Mouse (Mus musculus) lung, embryonic 14.5 days (tissue): ENCODE data around the gene Rhd. TPM values are rescaled to one million over a fixed set of nuclear protein-coding genes. Genes with fewer than 3 reads are reported as not detected.
A peak's percentile ranks its signal among the peaks of the same experiment; 100 is the strongest.
"Not testable (repeated sequence)": the region's sequence is repeated elsewhere in the genome, so short reads cannot be mapped to it uniquely, and the experiment has no call there.

ENCODE experiments used
- ATAC-seq: fragments of 200-750 bp; cut with Nextera tagmentation; 2 replicates; pipeline ENCODE4 v1.8.0; 2017; ENCODE audit warnings: mild to moderate bottlenecking, moderate TSS enrichment, moderate library complexity; ENCODE audit not compliant: insufficient read depth
- DNase-seq: peaks from one replicate; pipeline ENCODE4 v3.0.0-alpha.2; 2015
- H3K27ac ChIP-seq: fragments of 300-500 bp; sonication (generic); 2 replicates; pipeline ENCODE4 v1.5.1; 2014; ENCODE audit warnings: low read depth, mild to moderate bottlenecking, moderate library complexity
- H3K27me3 ChIP-seq: fragments of 300-500 bp; sonication (generic); 2 replicates; pipeline ENCODE4 v1.6.1; 2014; ENCODE audit warnings: low read length, control low read depth; ENCODE audit not compliant: insufficient read depth
- H3K36me3 ChIP-seq: fragments of 300-500 bp; sonication (generic); 2 replicates; pipeline ENCODE4 v1.6.1; 2014; ENCODE audit warnings: control low read depth; ENCODE audit not compliant: insufficient read depth
- H3K4me1 ChIP-seq: fragments of 300-500 bp; sonication (generic); 2 replicates; pipeline ENCODE4 v1.6.1; 2014; ENCODE audit warnings: antibody characterized with exemption, control low read depth; ENCODE audit not compliant: insufficient read depth
- H3K4me2 ChIP-seq: fragments of 300-500 bp; sonication (generic); 2 replicates; pipeline ENCODE4 v1.6.1; 2014; ENCODE audit warnings: mild to moderate bottlenecking
- H3K4me3 ChIP-seq: fragments of 300-500 bp; sonication (generic); 2 replicates; pipeline ENCODE4 v1.5.1; 2014; ENCODE audit warnings: low read depth, low read length
- H3K9ac ChIP-seq: fragments of 300-500 bp; sonication (generic); 2 replicates; pipeline ENCODE4 v1.6.1; 2014
- H3K9me3 ChIP-seq: fragments of 300-500 bp; sonication (generic); 2 replicates; pipeline ENCODE4 v1.6.1; 2016; ENCODE audit warnings: low read depth, low read length, control low read depth
- CTCF ChIP-seq: IDR thresholded peaks from 2 replicates; pipeline ENCODE4 v1.5.1; 2016; ENCODE audit warnings: antibody characterized with exemption, low read depth
- WGBS: fragments of 180-500 bp; shearing (Covaris S2); extraction: QIAGEN DNeasy Blood & Tissue Kit; methylation state at CpG from one replicate; pipeline ENCODE4 v1.1.7; 2014; 5-methylcytosine and 5-hydroxymethylcytosine counted together
- polyA plus RNA-seq: library from polyadenylated mRNA; unstranded; fragments of >200 nt; fragmentation: Nextera tagmentation; extraction: Ambion mirVana; gene quantifications from 2 replicates; pipeline ENCODE4 v1.2.1, GENCODE M21; 2014

Gene Rhd
- polyA plus RNA-seq, 1 experiment from 2014 or later: 1.7 TPM

- no peak for TF ChIP-seq CTCF
- Histone ChIP-seq H3K9ac (no peak overlapping the region), H3K4me2 (no peak overlapping the region), H3K4me1 (no peaks in the 10 kb centered on the region), H3K9me3 (no peaks in the 10 kb centered on the region), H3K27ac (no peak overlapping the region), H3K36me3 (peaks cover 72% of the 10 kb centered on the region), H3K27me3 (no peaks in the 10 kb centered on the region), H3K4me3 (no peak overlapping the region)
- 78% methylated on average over 6 of the region's 6 CpGs for WGBS
- no peak for DNase-seq
- no peak for ATAC-seq
Measured at GRCm38 (mm10) chr4:134897256-134897655, 32.9 kb downstream of the Rhd start.

GRCm38 (mm10) chr4:134901126-134901525 lies 36.8 kb downstream of the Rhd start:
- no peak overlapping the region for H3K4me2 ChIP-seq
- peaks cover 91% of the 10 kb centered on the region for H3K36me3 ChIP-seq
- H3K4me3 ChIP-seq: no peak overlapping the region
- TF ChIP-seq CTCF: no peak
- 88% methylated on average over 8 of the region's 8 CpGs for WGBS
- ATAC-seq (no peak), DNase-seq (no peak)
- no peaks in the 10 kb centered on the region for H3K4me1 ChIP-seq
- no peak overlapping the region for H3K9ac ChIP-seq
- H3K27ac ChIP-seq: no peak overlapping the region
- H3K9me3 ChIP-seq: no peaks in the 10 kb centered on the region
- no peaks in the 10 kb centered on the region for H3K27me3 ChIP-seq

GRCm38 (mm10) chr4:134903046-134903445 lies 38.7 kb downstream of the Rhd start:
- no peak for TF ChIP-seq CTCF
- 68% methylated on average over 7 of the region's 7 CpGs for WGBS
- H3K27ac ChIP-seq: no peak overlapping the region
- H3K4me2 ChIP-seq: no peak overlapping the region
- ATAC-seq (no peak), DNase-seq (no peak)
- no peak overlapping the region for H3K4me3 ChIP-seq
- no peaks in the 10 kb centered on the region for H3K27me3 ChIP-seq
- H3K4me1 ChIP-seq: no peaks in the 10 kb centered on the region
- H3K36me3 ChIP-seq: peaks cover 88% of the 10 kb centered on the region
- H3K9me3 ChIP-seq: no peaks in the 10 kb centered on the region
- H3K9ac ChIP-seq: no peak overlapping the region

- not testable (repeated sequence) for H3K4me2 ChIP-seq, ATAC-seq, H3K27me3 ChIP-seq, DNase-seq, H3K27ac ChIP-seq, H3K9me3 ChIP-seq, H3K4me1 ChIP-seq, H3K9ac ChIP-seq, H3K4me3 ChIP-seq
- H3K36me3 ChIP-seq: peaks cover 41% of the 10 kb centered on the region
- WGBS: 97% methylated on average over 6 of the region's 8 CpGs
Measured at GRCm38 (mm10) chr4:134911406-134911805, 47.1 kb downstream of the Rhd start.

- TF ChIP-seq CTCF: peak; percentile 76
- Histone ChIP-seq H3K9me3 (no peaks in the 10 kb centered on the region), H3K4me3 (peak overlapping the region; percentile 93; the same call in 1 of the 2 replicates), H3K27ac (no peak overlapping the region), H3K9ac (no peak overlapping the region), H3K4me2 (peak overlapping the region; percentile 75), H3K27me3 (no peaks in the 10 kb centered on the region), H3K4me1 (no peaks in the 10 kb centered on the region), H3K36me3 (peaks cover 24% of the 10 kb centered on the region)
- peak; percentile 86 for DNase-seq
- 25% methylated on average over 3 of the region's 3 CpGs for WGBS
- ATAC-seq: no peak
Measured at GRCm38 (mm10) chr4:134913413-134913812, 49.1 kb downstream of the Rhd start.

- H3K27me3 ChIP-seq: no peaks in the 10 kb centered on the region
- 1% methylated on average over 43 of the region's 43 CpGs for WGBS
- H3K9ac ChIP-seq: peak overlapping the region; percentile 87
- no peak for TF ChIP-seq CTCF
- peak; percentile 75 for ATAC-seq
- no peaks in the 10 kb centered on the region for H3K4me1 ChIP-seq
- peak; percentile 5 for DNase-seq
- H3K9me3 ChIP-seq: no peaks in the 10 kb centered on the region
- peak overlapping the region; percentile 93 for H3K4me3 ChIP-seq
- H3K27ac ChIP-seq: peak overlapping the region; percentile 94
- peak overlapping the region; percentile 75 for H3K4me2 ChIP-seq
- peaks cover 16% of the 10 kb centered on the region for H3K36me3 ChIP-seq
Measured at GRCm38 (mm10) chr4:134914122-134914863, 50.0 kb downstream of the Rhd start.

GRCm38 (mm10) chr4:134914864-134915209 lies 50.5 kb downstream of the Rhd start, which contains the start of gene Tmem50a:
Gene Tmem50a (minus strand): TSS chr4:134915024.
- no peak for TF ChIP-seq CTCF
- H3K27me3 ChIP-seq: no peaks in the 10 kb centered on the region
- H3K4me2 ChIP-seq: peak within 1 kb of the TSS; percentile 75
- WGBS: under 1% methylated on average over 25 of the region's 25 CpGs
- H3K27ac ChIP-seq: peak within 1 kb of the TSS; percentile 94
- H3K4me3 ChIP-seq: peak within 1 kb of the TSS; percentile 93
- DNase-seq: peak; percentile 98
- peak; percentile 89 for ATAC-seq
- no peaks in the 10 kb centered on the region for H3K9me3 ChIP-seq
- H3K36me3 ChIP-seq: peaks cover 12% of the 10 kb centered on the region
- H3K9ac ChIP-seq: peak within 1 kb of the TSS; percentile 87
- no peaks in the 10 kb centered on the region for H3K4me1 ChIP-seq
